Mouse (Mus musculus): Measurements from ENCODE around the gene Sp8. TPM values are rescaled to one million over a fixed set of nuclear protein-coding genes. Genes with fewer than 3 reads are reported as not detected.

The Sp8 gene
- polyA plus RNA-seq, 1 experiment from 2014 or later = 11.8 TPM

GRCm38 (mm10) chr12:118854831-118855453 is 8.8 kb downstream of the Sp8 start:
- Histone ChIP-seq H3K27ac (ENCODE audit: low read length) (peak overlapping the region; percentile 75), H3K27me3 (replicated peaks; ENCODE audit: control insufficient read depth, insufficient read depth, low read length) (peaks cover 15% of the 10 kb centered on the region), H3K9me3 (ENCODE audit: control insufficient read depth, low read length) (no peaks in the 10 kb centered on the region), H3K4me2 (ENCODE audit: low read length) (peak overlapping the region; percentile 57), H3K9ac (replicated peaks; ENCODE audit: low read depth, low read length) (peak overlapping the region; percentile 70), H3K36me3 (ENCODE audit: control insufficient read depth, insufficient read depth) (no peaks in the 10 kb centered on the region), H3K4me1 (replicated peaks; ENCODE audit: control insufficient read depth, insufficient read depth, low read length) (peaks cover 4% of the 10 kb centered on the region; the same call in 1 of the 2 replicates), H3K4me3 (replicated peaks; ENCODE audit: low read length) (peak overlapping the region; percentile 55)
- peak; percentile 98 for ATAC-seq
- under 1% methylated on average over 34 of the region's 34 CpGs for WGBS

DNA sequence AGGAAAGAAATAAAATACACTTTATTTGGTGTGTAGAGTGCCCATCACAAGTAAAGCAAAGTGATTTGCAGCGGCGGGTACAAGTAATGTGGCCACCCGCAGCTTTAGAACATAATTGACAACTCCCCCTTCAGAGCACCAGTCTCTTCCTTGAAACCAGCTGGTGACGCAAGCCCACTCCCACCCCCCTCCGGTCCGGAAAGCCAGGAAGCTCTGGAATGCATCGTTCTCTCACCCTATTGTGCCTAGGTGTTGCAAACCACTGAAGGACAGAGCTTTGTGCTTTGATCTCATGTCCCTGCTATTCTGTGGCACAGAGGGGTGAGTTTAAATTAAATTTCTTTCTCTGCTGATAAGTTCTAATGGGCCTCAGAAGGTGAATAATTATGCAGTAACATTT is 10.0 kb downstream of the Sp8 start:
- H3K36me3 ChIP-seq (ENCODE audit: control insufficient read depth, insufficient read depth) = no peaks in the 10 kb centered on the region
- WGBS = 4% methylated on average over 7 of the region's 7 CpGs
- no peak overlapping the region for H3K27ac ChIP-seq (ENCODE audit: low read length)
- peaks cover 15% of the 10 kb centered on the region for H3K27me3 ChIP-seq (replicated peaks; ENCODE audit: control insufficient read depth, insufficient read depth, low read length)
- no peaks in the 10 kb centered on the region for H3K9me3 ChIP-seq (ENCODE audit: control insufficient read depth, low read length)
- ATAC-seq = no peak
- H3K9ac ChIP-seq (replicated peaks; ENCODE audit: low read depth, low read length) = no peak overlapping the region
- H3K4me1 ChIP-seq (replicated peaks; ENCODE audit: control insufficient read depth, insufficient read depth, low read length) = peaks cover 2% of the 10 kb centered on the region; the same call in 1 of the 2 replicates
- H3K4me3 ChIP-seq (replicated peaks; ENCODE audit: low read length) = no peak overlapping the region
- H3K4me2 ChIP-seq (ENCODE audit: low read length) = no peak overlapping the region

GRCm38 (mm10) chr12:118872673-118873072 is 26.5 kb downstream of the Sp8 start:
- no peak overlapping the region for H3K4me3 ChIP-seq (replicated peaks; ENCODE audit: low read length)
- no peak overlapping the region for H3K4me2 ChIP-seq (ENCODE audit: low read length)
- no peak for ATAC-seq
- no peak overlapping the region for H3K27ac ChIP-seq (ENCODE audit: low read length)
- no peaks in the 10 kb centered on the region for H3K27me3 ChIP-seq (replicated peaks; ENCODE audit: control insufficient read depth, insufficient read depth, low read length)
- WGBS = 76% methylated on average over 8 of the region's 8 CpGs
- H3K9ac ChIP-seq (replicated peaks; ENCODE audit: low read depth, low read length) = no peak overlapping the region
- H3K4me1 ChIP-seq (replicated peaks; ENCODE audit: control insufficient read depth, insufficient read depth, low read length) = no peaks in the 10 kb centered on the region
- no peaks in the 10 kb centered on the region for H3K36me3 ChIP-seq (ENCODE audit: control insufficient read depth, insufficient read depth)
- no peaks in the 10 kb centered on the region for H3K9me3 ChIP-seq (ENCODE audit: control insufficient read depth, low read length)

GRCm38 (mm10) chr12:118882790-118883189 is 36.7 kb downstream of the Sp8 start:
- H3K9ac ChIP-seq (replicated peaks; ENCODE audit: low read depth, low read length) = no peak overlapping the region
- no peak overlapping the region for H3K27ac ChIP-seq (ENCODE audit: low read length)
- no peaks in the 10 kb centered on the region for H3K36me3 ChIP-seq (ENCODE audit: control insufficient read depth, insufficient read depth)
- ATAC-seq = no peak
- H3K27me3 ChIP-seq (replicated peaks; ENCODE audit: control insufficient read depth, insufficient read depth, low read length) = no peaks in the 10 kb centered on the region
- no peaks in the 10 kb centered on the region for H3K4me1 ChIP-seq (replicated peaks; ENCODE audit: control insufficient read depth, insufficient read depth, low read length)
- H3K4me2 ChIP-seq (ENCODE audit: low read length) = no peak overlapping the region
- no peak overlapping the region for H3K4me3 ChIP-seq (replicated peaks; ENCODE audit: low read length)
- no peaks in the 10 kb centered on the region for H3K9me3 ChIP-seq (ENCODE audit: control insufficient read depth, low read length)

DNA sequence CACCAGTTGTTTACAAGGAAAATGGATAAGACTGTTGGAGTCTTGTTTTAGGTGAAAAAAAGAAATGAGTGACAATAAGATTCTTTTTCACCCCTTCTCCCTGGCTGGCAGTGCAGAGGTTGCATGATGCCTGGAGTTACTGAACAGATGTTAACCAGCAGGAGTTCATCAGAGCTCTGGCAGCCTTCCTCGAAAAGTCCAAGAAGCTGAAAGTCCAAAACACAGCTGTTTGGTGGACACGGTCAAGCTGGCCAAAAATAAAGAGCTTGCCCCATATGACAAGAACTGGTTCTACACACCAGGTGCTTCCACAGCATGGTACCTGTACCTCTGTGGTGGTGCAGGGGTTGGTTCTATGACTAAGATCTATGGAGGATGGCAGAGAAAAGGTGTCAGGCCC is 41.8 kb downstream of the Sp8 start:
- no peaks in the 10 kb centered on the region for H3K27me3 ChIP-seq (replicated peaks; ENCODE audit: control insufficient read depth, insufficient read depth, low read length)
- no peak overlapping the region for H3K9ac ChIP-seq (replicated peaks; ENCODE audit: low read depth, low read length)
- H3K4me1 ChIP-seq (replicated peaks; ENCODE audit: control insufficient read depth, insufficient read depth, low read length) = no peaks in the 10 kb centered on the region
- no peaks in the 10 kb centered on the region for H3K9me3 ChIP-seq (ENCODE audit: control insufficient read depth, low read length)
- H3K36me3 ChIP-seq (ENCODE audit: control insufficient read depth, insufficient read depth) = no peaks in the 10 kb centered on the region
- WGBS = 75% methylated on average over 2 of the region's 2 CpGs
- ATAC-seq = no peak
- H3K27ac ChIP-seq (ENCODE audit: low read length) = no peak overlapping the region
- H3K4me2 ChIP-seq (ENCODE audit: low read length) = no peak overlapping the region
- no peak overlapping the region for H3K4me3 ChIP-seq (replicated peaks; ENCODE audit: low read length)

Other genes starting within 250 kb of the Sp8 start
- not detected in 2 replicates for gene Abcb5, start 120.1 kb downstream of the Sp8 start, polyA plus RNA-seq (2015; fragmentation: Nextera tagmentation; extraction: Ambion mirVana)

All from forebrain, embryonic 16.5 days (tissue).